Mouse (Mus musculus) megakaryocyte, adult 5-6 weeks (primary cell): ENCODE measurements at regions not wholly inside any gene's neighbourhood (a gene's known extent, or its start where the extent isn't known, plus 50 kb on each side); places are given as distances from the start of the nearest gene placed in this dataset.
"Not testable (repeated sequence)": the region's sequence is repeated elsewhere in the genome, so short reads cannot be mapped to it uniquely, and the experiment has no call there.

Source experiments
- ATAC-seq: 2 replicates; pipeline ENCODE4 v1.8.0; 2016; ENCODE audit warnings: mild to moderate bottlenecking, inconsistent platforms; ENCODE audit not compliant: poor library complexity, severe bottlenecking

GRCm38 (mm10) chr10:43671785-43672184 is 93.7 kb downstream of the Cd24a start:
- ATAC-seq: no peak

- ATAC-seq: peak; percentile 31; the same call in 1 of the 2 replicates
These were observed 94.4 kb downstream of the Cd24a start for GRCm38 (mm10) chr10:43672490-43672889.

- ATAC-seq: no peak
These were observed 96.7 kb downstream of the Cd24a start for GRCm38 (mm10) chr10:43674749-43675148.

DNA sequence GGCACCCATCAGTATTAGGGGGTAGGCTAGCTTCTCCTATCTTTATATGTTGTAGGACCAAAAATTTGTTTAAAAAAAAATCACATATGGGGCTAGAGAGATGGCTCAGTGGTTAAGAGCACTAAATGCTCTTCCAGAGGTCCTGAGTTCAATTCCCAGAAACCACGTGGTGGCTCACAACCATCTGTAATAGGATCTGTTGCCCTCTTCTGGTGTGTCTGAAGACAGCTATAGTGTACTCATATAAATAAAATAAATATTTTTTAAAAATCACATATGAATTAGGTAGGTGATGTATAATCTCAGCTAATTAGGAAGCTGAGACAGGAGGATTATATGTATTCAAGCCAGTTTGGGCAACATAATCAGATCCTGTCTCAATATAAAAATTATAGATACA is 97.4 kb downstream of the Cd24a start:
- not testable (repeated sequence) for ATAC-seq

GRCm38 (mm10) chr10:43676289-43676688 is 98.2 kb downstream of the Cd24a start:
- no peak for ATAC-seq

GRCm38 (mm10) chr10:43684247-43685033 is 106.4 kb downstream of the Cd24a start:
- peak; percentile 96 for ATAC-seq

DNA sequence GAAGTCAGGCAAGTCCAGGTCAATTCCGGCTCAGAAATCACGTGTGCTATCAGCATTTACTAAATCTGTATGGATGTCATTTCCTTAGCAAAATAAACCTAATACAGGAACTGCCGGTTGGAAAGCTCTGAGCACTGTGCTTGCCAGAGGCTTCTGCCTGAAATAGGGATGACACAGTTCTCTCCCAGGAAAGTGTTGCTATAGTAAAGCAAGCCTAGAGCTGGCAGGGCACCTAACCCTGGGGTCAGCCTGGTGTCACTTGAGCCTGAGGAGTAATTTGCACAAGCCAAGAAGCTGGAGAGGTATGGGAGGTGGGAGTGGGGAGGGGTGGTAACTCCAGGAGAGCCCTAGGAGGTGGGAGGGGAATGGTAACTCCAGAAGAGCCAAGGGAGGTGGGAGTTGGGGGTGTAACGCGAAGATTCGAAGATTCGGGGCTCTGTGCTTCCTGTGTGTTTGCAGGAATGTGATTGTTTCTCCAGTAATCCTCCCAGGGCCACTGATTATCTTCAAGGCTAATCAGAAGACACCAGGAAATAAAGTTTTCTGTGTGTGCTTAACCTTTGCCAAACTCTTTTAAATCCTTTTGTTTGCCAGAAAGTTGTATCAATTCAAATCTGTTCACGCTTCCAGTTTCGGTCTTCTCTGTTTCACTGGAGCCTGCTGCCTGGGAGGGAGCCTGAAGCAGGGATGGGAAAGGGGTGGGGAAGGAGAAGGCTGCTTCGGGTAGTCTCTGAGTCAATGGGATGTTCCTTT is 111.3 kb downstream of the Cd24a start:
- ATAC-seq: no peak

DNA sequence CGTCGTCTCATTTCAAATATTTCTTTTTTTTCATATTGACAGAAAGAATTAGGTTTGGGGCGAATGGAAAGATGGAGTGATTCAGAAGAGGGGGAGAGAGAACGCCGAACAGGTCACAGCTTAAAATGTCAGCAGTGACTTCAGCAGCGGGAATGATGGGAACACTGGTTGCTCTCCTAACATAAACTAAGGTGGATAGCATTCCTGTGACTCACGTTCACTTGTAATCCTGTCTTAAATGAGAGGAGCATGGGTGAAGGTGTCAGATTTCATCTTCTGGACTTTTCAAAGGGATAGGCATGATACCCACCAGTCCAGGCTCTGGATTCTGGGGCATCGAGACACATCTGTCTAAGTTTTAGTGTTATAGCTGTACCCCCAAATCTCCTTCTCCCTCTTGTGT is 111.8 kb downstream of the Cd24a start:
- no peak for ATAC-seq

DNA sequence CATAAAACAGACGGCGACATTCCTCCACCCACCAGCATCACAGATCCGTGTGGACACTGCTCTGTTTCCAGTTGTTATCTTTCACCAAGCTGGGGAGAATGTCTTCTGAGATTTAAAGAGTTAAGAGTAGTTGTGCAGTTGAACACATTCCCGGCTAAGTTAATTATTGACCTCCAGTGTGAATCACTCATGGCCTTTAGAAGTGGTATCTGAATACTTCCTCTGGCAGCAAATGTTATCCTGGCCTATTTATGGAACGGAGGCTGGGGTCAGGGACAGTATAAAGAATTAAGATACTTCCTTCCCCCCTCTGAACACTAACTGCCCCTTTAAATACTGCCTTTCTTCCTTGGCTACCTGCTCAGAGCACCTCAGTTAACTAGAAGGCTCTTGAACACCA is 115.9 kb downstream of the Cd24a start:
- ATAC-seq: no peak

DNA sequence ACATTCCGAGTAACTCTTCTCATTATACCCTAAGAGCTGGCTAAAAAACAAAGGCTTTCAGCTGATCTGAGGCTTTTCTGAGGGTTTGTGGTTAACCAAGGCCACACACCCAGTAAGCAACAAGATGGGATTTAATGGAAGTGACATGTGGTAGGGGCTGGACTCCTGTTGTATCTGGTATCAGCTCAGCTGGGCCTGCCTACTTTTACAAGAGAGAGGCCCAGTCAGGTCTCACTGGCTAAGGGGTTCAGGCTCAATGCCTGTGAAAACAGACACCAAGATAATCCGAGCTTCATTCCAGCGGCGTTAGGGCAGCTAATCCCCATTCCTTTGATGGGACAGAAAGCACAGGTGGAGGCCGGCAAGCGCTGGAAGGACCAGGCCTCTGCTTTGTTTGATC is 116.4 kb downstream of the Cd24a start:
- no peak for ATAC-seq

DNA sequence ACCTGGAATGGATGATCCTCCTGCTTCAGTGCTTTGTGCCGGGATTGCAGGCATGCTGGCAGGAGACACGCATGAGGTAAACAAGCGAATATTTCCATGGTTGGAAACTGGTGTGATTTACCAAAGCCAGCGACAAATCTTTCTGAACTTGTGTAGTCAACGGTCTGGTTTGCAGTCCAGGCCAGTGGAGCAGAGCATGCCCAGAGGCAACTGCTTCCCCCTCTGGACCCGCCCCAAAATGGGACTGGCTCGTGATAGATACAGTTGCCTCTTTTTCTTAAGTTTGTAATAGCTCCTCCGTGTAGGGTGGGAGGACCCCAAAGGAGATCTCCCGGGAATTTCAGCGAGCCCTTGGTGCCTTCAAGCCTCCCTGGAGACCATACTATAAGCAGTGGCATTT is 117.4 kb downstream of the Cd24a start:
- no peak for ATAC-seq

DNA sequence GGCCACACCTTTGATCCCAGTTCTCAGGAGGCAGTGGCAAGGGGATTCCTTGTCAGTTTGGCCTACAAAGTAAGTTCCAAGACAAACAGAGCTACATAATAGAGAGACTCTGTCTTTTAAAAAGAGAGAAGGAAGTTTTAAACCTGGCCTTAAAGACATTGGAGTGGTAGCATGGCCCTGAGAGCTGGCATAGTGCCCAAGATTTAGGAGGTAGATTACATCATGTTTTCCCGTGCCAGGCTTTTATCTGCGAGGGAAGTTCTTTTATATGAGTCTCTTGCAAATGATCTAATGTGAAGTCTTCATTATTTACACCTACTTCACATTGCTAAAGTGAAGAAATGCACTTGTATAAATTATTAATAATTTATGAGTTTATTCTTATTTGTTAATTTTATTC is 119.8 kb downstream of the Cd24a start:
- ATAC-seq: no peak

GRCm38 (mm10) chr10:43700371-43701289 is 122.5 kb downstream of the Cd24a start:
- ATAC-seq: peak; percentile 53

GRCm38 (mm10) chr10:43702895-43703294 is 124.8 kb downstream of the Cd24a start:
- ATAC-seq: peak; percentile 77

DNA sequence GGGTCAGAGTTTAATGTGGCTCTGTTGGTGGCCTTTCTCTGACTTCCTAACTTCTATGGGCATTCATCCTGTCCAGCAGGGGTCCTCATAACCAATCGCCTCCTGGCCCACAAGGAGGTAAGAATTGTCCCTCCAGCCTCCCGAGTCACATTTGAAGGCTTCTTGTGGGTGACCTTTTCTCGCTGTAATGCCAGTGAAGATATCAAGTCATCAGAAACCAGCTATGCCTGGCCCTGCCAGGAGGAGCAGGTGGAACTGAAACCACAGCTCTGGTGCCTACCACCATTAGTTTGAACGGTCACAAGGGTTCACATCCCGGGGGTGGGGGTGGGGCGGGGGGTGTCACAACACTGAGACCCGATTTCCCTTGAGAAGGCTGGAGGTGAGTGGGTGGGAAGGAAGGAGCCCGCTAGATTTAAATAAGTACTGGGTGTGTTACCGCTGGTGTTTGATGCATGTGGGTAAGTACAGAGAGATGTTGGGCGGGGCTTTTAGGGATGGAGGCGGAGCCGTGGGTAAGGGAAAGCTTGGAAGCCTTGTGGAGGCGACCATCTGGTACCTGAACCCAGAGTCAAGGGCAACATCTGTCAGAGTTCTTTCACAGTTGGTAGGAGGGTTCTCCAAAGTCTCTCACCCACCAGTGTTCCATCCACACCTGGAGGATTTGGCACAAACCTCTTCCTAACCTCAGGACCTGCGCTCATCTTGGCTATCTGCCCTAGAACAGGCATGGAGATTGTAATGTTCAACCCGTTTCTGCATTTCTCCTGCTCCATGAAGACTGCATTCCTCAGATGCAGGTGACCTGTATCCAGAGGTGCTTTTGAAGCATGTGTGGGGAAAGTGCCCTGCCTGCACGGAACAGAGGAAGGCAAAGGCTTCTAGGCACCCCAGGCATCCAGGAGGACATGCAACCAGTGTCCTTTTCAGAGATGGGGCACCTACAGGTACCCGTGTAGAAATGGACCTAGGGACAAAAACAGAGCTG is 128.2 kb downstream of the Cd24a start:
- peak; percentile 10; the same call in 1 of the 2 replicates for ATAC-seq

DNA sequence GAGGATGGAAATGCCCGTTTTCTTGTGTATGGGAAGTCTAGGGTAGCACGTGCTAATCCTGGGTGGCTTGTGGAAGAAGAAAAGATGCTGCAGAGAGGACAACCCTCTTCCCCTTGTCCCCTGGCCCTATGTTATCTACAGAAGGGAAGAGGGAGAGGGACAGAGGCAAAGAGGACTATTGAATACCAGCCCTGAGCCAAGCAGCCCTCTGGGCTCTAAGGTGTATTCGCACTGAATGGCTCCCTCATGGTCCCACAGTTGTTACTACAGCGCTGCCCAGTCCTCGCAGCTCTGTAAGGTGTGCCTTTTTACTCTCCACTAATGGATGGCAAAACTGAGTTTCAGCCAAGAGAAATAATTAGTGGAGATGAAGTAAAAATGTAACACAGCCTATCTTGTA is 128.9 kb downstream of the Cd24a start:
- no peak for ATAC-seq

- peak; percentile 35; the same call in 1 of the 2 replicates for ATAC-seq
These were observed 129.8 kb downstream of the Cd24a start for GRCm38 (mm10) chr10:43707821-43708373.

- ATAC-seq: no peak
These were observed 131.4 kb downstream of the Cd24a start for GRCm38 (mm10) chr10:43709278-43710033.
